Mouse (Mus musculus) cerebellum, adult 2 months (tissue): ENCODE results near the gene 4933407L21Rik.

Experiments used
- CTCF ChIP-seq: fragments of 200-500 bp; IDR thresholded peaks from 2 replicates; pipeline ENCODE4 v1.5.1; 2011; ENCODE audit warnings: low read depth, mild to moderate bottlenecking, control low read depth, low read length, moderate library complexity, borderline replicate concordance; ENCODE audit not compliant: insufficient read depth
- POLR2A ChIP-seq: fragments of 200-500 bp; IDR thresholded peaks from 2 replicates; pipeline ENCODE4 v1.6.1; 2011; ENCODE audit warnings: low read length, control low read depth, borderline replicate concordance; ENCODE audit not compliant: insufficient read depth

DNA sequence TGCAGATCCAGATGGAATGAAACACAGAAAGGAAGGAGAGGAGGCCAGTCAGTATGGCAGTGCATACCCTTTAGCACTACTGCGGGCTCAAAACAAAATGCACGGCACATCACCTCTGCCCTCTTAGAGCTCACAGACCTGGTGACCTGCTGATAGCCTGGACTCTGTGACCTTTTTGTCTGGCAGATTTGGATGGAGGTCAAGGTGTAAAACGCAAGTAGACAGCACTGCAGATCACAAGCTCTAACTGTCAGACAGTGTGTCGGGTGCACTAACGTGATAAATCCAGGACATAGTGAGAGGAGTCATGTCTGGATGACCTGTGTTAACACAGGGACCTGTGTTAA, 5.4 kb upstream of the 4933407L21Rik start:
- TF ChIP-seq CTCF (no peak), POLR2A (no peak)
